Mouse (Mus musculus): ENCODE measurements around the gene Mad1l1.

Mad1l1 gene

GRCm38 (mm10) chr5:140062316-140062715 is 259.0 kb downstream of the Mad1l1 start:
- DNase-seq (ENCODE audit: low read depth, low spot score), result no peak

- no peak for DNase-seq (ENCODE audit: low read depth, low spot score)
Measured at GRCm38 (mm10) chr5:140061296-140061879, 260.0 kb downstream of the Mad1l1 start.

- no peak for DNase-seq (ENCODE audit: low read depth, low spot score)
Measured at GRCm38 (mm10) chr5:140056291-140056690, 265.1 kb downstream of the Mad1l1 start.

GRCm38 (mm10) chr5:140055431-140055830 is 265.9 kb downstream of the Mad1l1 start:
- DNase-seq (ENCODE audit: low read depth, low spot score), result no peak

- peak; percentile 65 for DNase-seq (ENCODE audit: low read depth, low spot score)
Measured at GRCm38 (mm10) chr5:140053626-140054025, 267.7 kb downstream of the Mad1l1 start.

DNA sequence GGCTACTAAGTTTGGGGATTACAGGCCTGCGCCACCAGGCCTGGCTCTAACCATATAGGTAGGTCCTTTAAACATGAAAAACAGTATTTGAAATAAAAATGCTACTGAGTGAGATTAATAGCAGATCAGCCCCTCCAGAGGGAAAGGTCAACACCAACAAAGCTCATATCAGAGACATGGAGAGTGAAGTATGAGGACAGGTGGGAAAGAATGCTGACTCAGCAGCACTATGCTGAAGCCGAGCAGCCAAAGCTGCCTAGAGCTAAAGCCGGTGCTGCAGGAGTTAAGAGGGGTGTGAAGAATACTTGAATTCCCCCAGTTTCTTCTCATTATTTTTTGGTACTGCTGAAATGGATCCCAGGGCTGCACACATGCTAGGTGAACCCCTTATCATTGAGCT is 268.9 kb downstream of the Mad1l1 start:
- no peak for DNase-seq (ENCODE audit: low read depth, low spot score)

GRCm38 (mm10) chr5:140045453-140045852 is 275.9 kb downstream of the Mad1l1 start:
- no peak for DNase-seq (ENCODE audit: low read depth, low spot score)

- no peak for DNase-seq (ENCODE audit: low read depth, low spot score)
Measured at GRCm38 (mm10) chr5:140043002-140043401, 278.4 kb downstream of the Mad1l1 start.

DNA sequence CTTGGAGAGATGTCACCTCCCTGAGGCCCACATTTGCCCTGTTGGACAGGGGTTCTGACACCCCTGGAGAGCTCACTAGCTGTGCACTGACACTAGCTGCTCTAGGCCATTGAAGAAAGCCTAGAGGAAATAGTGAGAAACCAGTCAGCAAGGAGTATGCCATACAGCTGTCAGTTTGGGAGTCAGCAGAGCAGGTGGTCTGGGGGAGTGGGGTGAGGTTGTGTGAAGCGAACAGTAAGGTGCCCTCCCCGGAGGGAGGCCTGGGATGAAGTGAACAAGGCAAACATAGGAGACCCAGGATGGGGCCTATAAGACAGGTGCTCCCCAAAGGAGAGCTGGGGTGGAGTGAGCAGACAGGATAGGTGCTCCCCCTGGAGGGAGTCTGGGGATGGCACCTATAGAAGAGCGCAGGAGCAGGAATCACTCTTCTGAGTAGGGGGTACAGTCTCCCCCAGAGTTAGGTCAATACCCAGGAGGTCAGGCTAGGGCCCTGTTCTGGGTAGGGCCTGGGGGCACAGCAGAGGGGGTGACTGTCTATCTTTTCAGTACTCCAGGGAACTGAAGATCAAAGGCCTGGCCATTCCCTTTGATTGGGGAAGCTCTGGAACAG is 279.2 kb downstream of the Mad1l1 start:
- DNase-seq (ENCODE audit: low read depth, low spot score), result no peak

GRCm38 (mm10) chr5:140041055-140041454 is 280.3 kb downstream of the Mad1l1 start:
- DNase-seq (ENCODE audit: low read depth, low spot score), result no peak

DNA sequence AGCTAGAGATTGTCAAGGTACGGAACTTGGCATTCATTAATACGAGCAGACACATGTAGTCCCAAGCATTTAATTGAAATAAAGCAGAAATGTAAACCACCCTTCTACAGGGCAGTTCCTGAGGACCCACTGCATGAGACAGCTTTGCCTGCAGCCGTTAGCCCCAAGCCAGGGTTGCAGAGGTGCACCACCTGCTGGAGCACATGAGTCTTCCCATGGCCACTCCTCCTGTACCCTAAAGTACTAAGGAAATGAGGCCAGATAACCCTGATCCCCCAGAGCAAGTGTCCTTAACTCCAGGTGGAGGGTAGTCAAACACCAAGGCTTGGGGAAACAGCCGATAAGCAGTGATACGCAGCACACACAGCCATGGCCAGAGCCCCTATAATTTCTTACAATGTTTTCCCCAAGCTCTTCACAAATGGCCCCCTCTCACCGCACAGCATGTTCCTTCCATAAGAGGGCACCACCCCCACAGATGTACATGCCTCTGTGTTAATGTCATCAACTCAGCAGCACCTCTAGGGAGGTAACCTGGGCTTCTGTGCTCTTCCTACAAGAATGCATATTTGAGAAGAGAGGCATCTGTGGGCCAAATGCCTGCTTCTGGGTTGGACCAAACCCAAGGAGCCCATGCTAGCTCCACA is 283.6 kb downstream of the Mad1l1 start:
- peak; percentile 50 for DNase-seq (ENCODE audit: low read depth, low spot score)

- DNase-seq (ENCODE audit: low read depth, low spot score), result no peak
Measured at GRCm38 (mm10) chr5:140035641-140036040, 285.7 kb downstream of the Mad1l1 start.

- peak; percentile 41 for DNase-seq (ENCODE audit: low read depth, low spot score)
Measured at GRCm38 (mm10) chr5:140035025-140035330, 286.4 kb downstream of the Mad1l1 start.

- DNase-seq (ENCODE audit: low read depth, low spot score), result no peak
Measured at GRCm38 (mm10) chr5:140034300-140035024, 286.9 kb downstream of the Mad1l1 start.

DNA sequence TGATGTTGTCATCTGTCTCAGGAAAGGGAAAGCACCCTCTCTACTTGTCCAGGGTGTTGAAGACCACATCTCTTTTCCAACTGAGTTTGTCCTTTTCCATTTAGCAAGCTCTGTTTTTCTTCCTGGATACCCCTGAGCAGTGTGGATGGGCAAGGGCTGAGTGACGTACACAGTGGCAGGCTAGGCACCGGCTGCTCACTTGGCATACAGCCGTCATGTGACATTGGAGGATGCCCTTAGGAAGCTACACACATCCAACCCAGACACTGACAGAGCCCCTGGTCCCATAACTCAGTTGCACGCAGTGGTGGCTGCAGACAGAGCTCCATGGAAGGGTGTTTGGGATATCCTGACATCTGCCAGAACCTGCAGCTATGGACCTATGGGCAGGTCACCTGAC is 295.0 kb downstream of the Mad1l1 start:
- DNase-seq (ENCODE audit: low read depth, low spot score), result no peak

DNA sequence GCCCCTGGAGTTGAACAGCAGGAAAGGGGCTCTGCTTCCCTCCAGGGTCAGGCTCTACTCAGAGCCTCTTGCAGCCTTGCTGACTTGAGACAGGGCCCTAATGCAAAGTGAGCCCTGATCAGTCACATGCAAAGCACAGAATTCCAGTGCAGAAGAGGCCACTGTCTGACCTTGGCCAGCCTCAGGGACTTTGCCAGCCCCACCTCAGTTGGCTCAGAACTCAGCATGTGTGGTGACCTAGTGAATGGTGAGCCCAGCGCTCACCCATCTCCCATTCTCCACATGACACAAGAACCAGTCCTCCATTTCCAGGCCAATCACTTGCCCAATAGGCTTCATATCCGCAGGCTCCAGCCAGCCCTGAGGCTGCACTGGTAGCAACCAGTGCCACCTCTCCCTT is 296.1 kb downstream of the Mad1l1 start:
- no peak for DNase-seq (ENCODE audit: low read depth, low spot score)

DNA sequence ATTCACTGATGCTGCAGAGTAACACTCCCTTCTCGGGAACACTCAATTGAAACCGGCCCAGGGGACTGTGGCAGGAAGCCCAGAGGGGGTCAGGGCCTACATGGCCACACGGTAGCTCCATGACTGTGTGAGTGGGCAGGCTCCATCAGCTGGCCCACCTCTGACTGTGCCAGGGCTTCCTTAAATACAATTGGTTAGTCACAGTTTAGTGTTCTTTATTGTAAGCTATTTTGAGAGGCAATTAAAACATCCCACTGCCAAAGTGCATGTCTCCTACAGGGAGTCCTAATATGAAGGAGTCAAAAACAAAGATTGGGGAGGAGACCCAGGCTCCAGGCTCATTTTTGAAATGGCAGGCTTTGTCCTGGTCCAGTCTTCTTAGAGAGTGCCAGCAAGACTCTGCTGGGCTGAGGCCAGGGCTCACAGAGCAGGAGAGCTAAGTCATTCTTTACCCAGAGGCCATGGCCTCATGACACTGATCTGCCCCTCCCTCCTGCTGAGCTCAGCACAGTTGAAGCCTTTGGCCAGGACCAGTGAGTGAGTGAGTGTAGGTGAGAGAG is 297.3 kb downstream of the Mad1l1 start:
- no peak for DNase-seq (ENCODE audit: low read depth, low spot score)

DNA sequence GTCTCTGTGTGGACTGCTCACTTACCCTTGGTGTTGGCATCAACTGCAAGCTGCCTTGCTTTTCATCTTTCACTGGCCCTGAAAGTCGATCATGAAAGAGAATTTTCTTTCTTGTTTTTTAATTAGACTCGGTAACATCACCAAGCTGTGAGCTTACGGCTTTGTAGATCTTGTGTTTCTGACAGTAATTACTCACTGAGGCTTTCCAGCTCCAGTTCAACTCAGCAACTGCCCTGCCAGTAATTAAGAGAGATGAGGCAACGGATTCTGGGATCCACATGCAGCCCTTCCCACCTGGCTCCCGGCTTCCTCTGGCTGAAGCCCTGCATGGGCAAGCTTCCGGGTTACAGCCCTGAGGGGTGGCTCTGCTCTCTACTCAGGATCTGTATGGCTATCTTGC is 298.5 kb downstream of the Mad1l1 start:
- DNase-seq (ENCODE audit: low read depth, low spot score), result no peak

- no peak for DNase-seq (ENCODE audit: low read depth, low spot score)
Measured at GRCm38 (mm10) chr5:140021755-140022154, 299.6 kb downstream of the Mad1l1 start.

DNA sequence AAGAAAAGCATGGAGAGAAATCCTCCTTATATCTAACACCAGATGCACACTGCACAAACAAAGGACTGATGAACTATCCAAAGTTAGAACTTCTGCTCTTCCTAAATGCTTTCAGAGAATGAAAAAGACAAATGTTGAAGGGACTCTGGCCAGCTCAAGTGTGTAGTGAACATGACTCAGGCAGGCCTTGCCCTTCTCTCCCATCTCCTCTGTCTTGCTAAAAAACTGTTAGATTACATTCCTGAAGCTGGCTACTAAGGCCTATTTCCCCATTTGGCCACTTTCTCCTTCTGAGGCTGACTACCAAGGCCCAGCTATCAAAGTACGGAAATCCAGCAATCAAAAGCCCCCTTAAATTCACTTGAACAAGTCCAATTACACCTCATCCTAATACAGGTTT is 301.7 kb downstream of the Mad1l1 start:
- DNase-seq (ENCODE audit: low read depth, low spot score), result no peak

- DNase-seq (ENCODE audit: low read depth, low spot score), result no peak
Measured at GRCm38 (mm10) chr5:140018780-140019179, 302.6 kb downstream of the Mad1l1 start.

GRCm38 (mm10) chr5:140016896-140017295 is 304.5 kb downstream of the Mad1l1 start:
- no peak for DNase-seq (ENCODE audit: low read depth, low spot score)
